Mouse (Mus musculus): Measurements from ENCODE around the gene Mlst8. TPM values are rescaled to one million over a fixed set of nuclear protein-coding genes. Genes with fewer than 3 reads are reported as not detected.

Mlst8 gene
- total and polyA plus RNA-seq, 3 experiments, result 35.4 to 57.3 TPM; not detected in 1

GRCm38 (mm10) chr17:24477053-24477984 lies 1.6 kb downstream of the Mlst8 start:
- Histone ChIP-seq H3K36me3 (ENCODE audit: control insufficient read depth in 1 of 2, insufficient read depth in 2 of 2, low read length in 2 of 2) (peaks cover 0 to 11% of the 10 kb centered on the region in 2 experiments; a peak in 2 of 4 replicates), H3K27me3 (ENCODE audit: control insufficient read depth in 1 of 2, insufficient read depth in 2 of 2, low read length in 2 of 2) (no peaks in the 10 kb centered on the region), H3K79me2 (ENCODE audit: control insufficient read depth, insufficient read depth, low read length, poor library complexity) (peaks cover 11% of the 10 kb centered on the region), H3K4me3 (ENCODE audit: control insufficient read depth in 1 of 2, insufficient read depth in 1 of 2, low read depth in 2 of 2, low read length in 2 of 2) (0 out of 4 replicates have a peak overlapping the region, but pooled peaks of 1 of the 2 experiments have one; percentile 77), H3K4me1 (ENCODE audit: control insufficient read depth in 1 of 2, insufficient read depth in 2 of 2, low read length in 2 of 2) (peaks cover 0 to 18% of the 10 kb centered on the region in 2 experiments; a peak in 3 of 4 replicates), H3K27ac (ENCODE audit: control insufficient read depth, low read depth, low read length) (no peak overlapping the region), H3K9ac (ENCODE audit: control insufficient read depth, low read depth, low read length, poor library complexity, severe bottlenecking) (no peak overlapping the region; the same call in none of the 2 replicates), H3K9me3 (replicated peaks; ENCODE audit: insufficient read depth, low read length) (no peaks in the 10 kb centered on the region)
- TF ChIP-seq HCFC1 (IDR thresholded peaks at IDR 0.05; ENCODE audit: low read depth, low read length), result no peak
- TF ChIP-seq BHLHE40 (IDR thresholded peaks at IDR 0.05; ENCODE audit: borderline replicate concordance, low read depth, low read length), result no peak
- TF ChIP-seq MAFK (IDR thresholded peaks at IDR 0.05; ENCODE audit: borderline replicate concordance, low read depth, low read length), result peak; percentile 53; the same call in 1 of the 2 replicates
- DNase-seq (ENCODE audit: low read depth, low spot score), result no peak

- Histone ChIP-seq H3K9ac (ENCODE audit: control insufficient read depth, low read depth, low read length, poor library complexity, severe bottlenecking) (no peak overlapping the region), H3K4me1 (ENCODE audit: control insufficient read depth in 1 of 2, insufficient read depth in 2 of 2, low read length in 2 of 2) (peaks cover 0 to 25% of the 10 kb centered on the region in 2 experiments), H3K9me3 (replicated peaks; ENCODE audit: insufficient read depth, low read length) (no peaks in the 10 kb centered on the region), H3K27me3 (ENCODE audit: control insufficient read depth in 1 of 2, insufficient read depth in 2 of 2, low read length in 2 of 2) (no peaks in the 10 kb centered on the region), H3K27ac (ENCODE audit: control insufficient read depth, low read depth, low read length) (no peak overlapping the region), H3K36me3 (ENCODE audit: control insufficient read depth in 1 of 2, insufficient read depth in 2 of 2, low read length in 2 of 2) (peaks cover 0 to 16% of the 10 kb centered on the region in 2 experiments; a peak in 2 of 4 replicates), H3K4me3 (ENCODE audit: control insufficient read depth in 1 of 2, insufficient read depth in 1 of 2, low read depth in 2 of 2, low read length in 2 of 2) (no peak overlapping the region), H3K79me2 (ENCODE audit: control insufficient read depth, insufficient read depth, low read length, poor library complexity) (peaks cover 23% of the 10 kb centered on the region)
- no peak for TF ChIP-seq ETS1 (IDR thresholded peaks at IDR 0.05; ENCODE audit: low read depth, low read length)
- no peak for TF ChIP-seq MAFK (IDR thresholded peaks at IDR 0.05; ENCODE audit: borderline replicate concordance, low read depth, low read length)
- TF ChIP-seq MAZ (IDR thresholded peaks at IDR 0.05; ENCODE audit: low read depth, low read length), result no peak
- no peak for TF ChIP-seq ZC3H11A (IDR thresholded peaks at IDR 0.05; ENCODE audit: low read depth, low read length)
- TF ChIP-seq UBTF (IDR thresholded peaks at IDR 0.05; ENCODE audit: borderline replicate concordance, insufficient read depth, low read depth, low read length), result no peak
- no peak for TF ChIP-seq HCFC1 (IDR thresholded peaks at IDR 0.05; ENCODE audit: low read depth, low read length)
- TF ChIP-seq JUND (IDR thresholded peaks at IDR 0.05; ENCODE audit: low read depth, low read length), result no peak
- no peak for TF ChIP-seq SIN3A (IDR thresholded peaks at IDR 0.05; ENCODE audit: low read length)
- no peak for TF ChIP-seq ZMIZ1 (IDR thresholded peaks at IDR 0.05; ENCODE audit: low read depth, low read length)
- TF ChIP-seq USF1 (IDR thresholded peaks at IDR 0.05; ENCODE audit: low read depth, low read length), result no peak
- no peak for TF ChIP-seq MEF2A (IDR thresholded peaks at IDR 0.05; ENCODE audit: extremely low read depth, insufficient replicate concordance, low read depth, low read length, poor library complexity, severe bottlenecking)
- no peak for TF ChIP-seq NELFE (IDR thresholded peaks at IDR 0.05; ENCODE audit: low read depth, low read length)
- TF ChIP-seq TAL1 (IDR thresholded peaks at IDR 0.05; ENCODE audit: low read length), result no peak
- no peak for TF ChIP-seq POLR2AphosphoS2 (IDR thresholded peaks at IDR 0.05; ENCODE audit: low read length)
- TF ChIP-seq CHD1 (IDR thresholded peaks at IDR 0.05; ENCODE audit: low read depth, low read length), result no peak
- TF ChIP-seq MYC (IDR thresholded peaks at IDR 0.05; ENCODE audit: low read depth, low read length), result no peak
- TF ChIP-seq EP300 (IDR thresholded peaks at IDR 0.05; ENCODE audit: low read depth in 1 of 2, low read length in 2 of 2), result no peak
- DNase-seq (ENCODE audit: low read depth, low spot score), result no peak
These were observed 2.7 kb downstream of the Mlst8 start for GRCm38 (mm10) chr17:24476022-24476776.

Measured in MEL (cell line).